ENCODE assay signal across 12 mouse cellular contexts in the genomic region with DNA sequence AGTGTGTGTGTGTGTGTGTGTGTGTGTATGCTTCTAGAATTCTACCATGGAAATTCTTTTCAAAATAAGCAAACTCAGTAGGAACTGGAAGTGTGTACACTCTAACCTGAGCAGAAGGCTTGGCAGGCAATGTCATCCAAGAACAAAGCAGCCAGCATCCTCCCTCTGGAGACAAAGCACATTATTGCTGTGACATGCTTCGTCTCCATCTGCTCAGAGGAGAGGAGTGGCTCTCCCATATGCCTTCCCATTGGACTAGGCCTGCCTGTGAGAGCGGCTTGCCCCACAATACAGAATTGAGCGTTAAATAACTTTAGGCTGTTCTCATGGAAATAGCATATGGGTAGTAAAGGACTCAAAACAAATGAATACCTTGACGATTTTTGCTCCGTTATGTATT.
A peak's percentile ranks its signal among the peaks of the same experiment; 100 is the strongest.
DNase-seq lines count a peak whose midpoint lies in the region; ATAC-seq and TF ChIP-seq lines count a peak whose summit lies in the region.
"Had no signal": no experiment of that assay in that cellular context is flagged by ENCODE, and none has a peak within 500 bp of the region (broad histone marks: within the 10 kb centered on the region; RNA-seq: fewer than 3 reads in every experiment).

No protein-coding gene starts in this region.

- H3K36me3 ChIP-seq in embryonic facial prominence, embryonic 12.5 days = no peaks in the 10 kb centered on the region
- H3K36me3 ChIP-seq in hindbrain, postnatal 0 days (ENCODE audit: insufficient read depth, low read length) = no peaks in the 10 kb centered on the region
- no peaks in the 10 kb centered on the region for H3K36me3 ChIP-seq in midbrain, embryonic 14.5 days (ENCODE audit: control insufficient read depth, insufficient read depth, low read length)
- no peaks in the 10 kb centered on the region for H3K36me3 ChIP-seq in lung, postnatal 0 days (ENCODE audit: insufficient read depth, low read length)
- no peaks in the 10 kb centered on the region for H3K36me3 ChIP-seq in heart, embryonic 10.5 days

- H3K4me1 ChIP-seq in embryonic facial prominence, embryonic 12.5 days = no peaks in the 10 kb centered on the region
- no peaks in the 10 kb centered on the region for H3K4me1 ChIP-seq in hindbrain, postnatal 0 days (ENCODE audit: insufficient read depth, low read length)
- peaks cover 4% of the 10 kb centered on the region; the same call in 1 of the 2 replicates for H3K4me1 ChIP-seq in midbrain, embryonic 14.5 days (ENCODE audit: control insufficient read depth, insufficient read depth, low read length)
- no peaks in the 10 kb centered on the region for H3K4me1 ChIP-seq in lung, postnatal 0 days (ENCODE audit: insufficient read depth, low read depth, low read length)
- H3K4me1 ChIP-seq in heart, embryonic 10.5 days = no peaks in the 10 kb centered on the region

- peak; percentile 47; the same call in 1 of the 2 replicates for ATAC-seq in embryonic facial prominence, embryonic 12.5 days (ENCODE audit: insufficient number of reproducible peaks, insufficient read depth, low FRiP score, low TSS enrichment)
- ATAC-seq in hindbrain, postnatal 0 days = peak; percentile 90
- ATAC-seq in midbrain, embryonic 14.5 days (ENCODE audit: low FRiP score, low TSS enrichment) = peak; percentile 78; the same call in 1 of the 2 replicates
- no peak for ATAC-seq in lung, postnatal 0 days

- WGBS in embryonic facial prominence, embryonic 12.5 days = 82% methylated on average over 5 of the region's 5 CpGs
- WGBS in hindbrain, postnatal 0 days = 27% methylated on average over 5 of the region's 5 CpGs
- WGBS in midbrain, embryonic 14.5 days = 31% methylated on average over 5 of the region's 5 CpGs
- WGBS in lung, postnatal 0 days = 80% methylated on average over 5 of the region's 5 CpGs
- WGBS in heart, embryonic 10.5 days = 87% methylated on average over 5 of the region's 5 CpGs

- peak; percentile 31 to 37 for DNase-seq in cerebellum, adult 18-20 months
- DNase-seq in hindbrain, postnatal 0 days (ENCODE audit: low spot score) = peak; percentile 84
- peak; percentile 68 for DNase-seq in midbrain, embryonic 14.5 days
- no peak for DNase-seq in Muller cell, postnatal 12 days (ENCODE audit: inconsistent ontology term)
- no peak for DNase-seq in ovary, postnatal 36 days (ENCODE audit: low spot score)
- DNase-seq in lung, postnatal 0 days (ENCODE audit: low spot score) = no peak
- DNase-seq in heart, embryonic 10.5 days (ENCODE audit: low spot score) = no peak
- DNase-seq: kidney, adult 18-20 months; spleen, adult 18-20 months; thymus, postnatal 14 days had no signal

- H3K27ac ChIP-seq in embryonic facial prominence, embryonic 12.5 days = no peak overlapping the region
- H3K27ac ChIP-seq in hindbrain, postnatal 0 days = no peak overlapping the region; the same call in 1 of the 2 replicates
- 0 out of 2 replicates have a peak overlapping the region, but pooled peaks have one; percentile 32 for H3K27ac ChIP-seq in midbrain, embryonic 14.5 days (replicated peaks; ENCODE audit: low read depth, low read length)
- no peak overlapping the region for H3K27ac ChIP-seq in lung, postnatal 0 days (ENCODE audit: low read length)
- no peak overlapping the region for H3K27ac ChIP-seq in heart, embryonic 10.5 days

- TF ChIP-seq EP300 in lung, postnatal 0 days (IDR thresholded peaks at IDR 0.05) = no peak

- H3K27me3 ChIP-seq in embryonic facial prominence, embryonic 12.5 days = no peaks in the 10 kb centered on the region
- no peaks in the 10 kb centered on the region for H3K27me3 ChIP-seq in hindbrain, postnatal 0 days (ENCODE audit: insufficient read depth, low read length)
- H3K27me3 ChIP-seq in midbrain, embryonic 14.5 days (ENCODE audit: control insufficient read depth, insufficient read depth, low read length) = no peaks in the 10 kb centered on the region
- no peaks in the 10 kb centered on the region for H3K27me3 ChIP-seq in lung, postnatal 0 days (replicated peaks; ENCODE audit: insufficient read depth, low read length)
- no peaks in the 10 kb centered on the region for H3K27me3 ChIP-seq in heart, embryonic 10.5 days (ENCODE audit: insufficient read depth, poor library complexity, severe bottlenecking)

- H3K9me3 ChIP-seq in embryonic facial prominence, embryonic 12.5 days = no peaks in the 10 kb centered on the region
- no peaks in the 10 kb centered on the region for H3K9me3 ChIP-seq in hindbrain, postnatal 0 days (ENCODE audit: low read length)
- H3K9me3 ChIP-seq in midbrain, embryonic 14.5 days (ENCODE audit: control insufficient read depth, low read length) = no peaks in the 10 kb centered on the region
- no peaks in the 10 kb centered on the region for H3K9me3 ChIP-seq in lung, postnatal 0 days (ENCODE audit: low read length)
- H3K9me3 ChIP-seq in heart, embryonic 10.5 days = no peaks in the 10 kb centered on the region

- H3K4me2 ChIP-seq in embryonic facial prominence, embryonic 12.5 days (replicated peaks) = no peak overlapping the region
- no peak overlapping the region for H3K4me2 ChIP-seq in hindbrain, postnatal 0 days (ENCODE audit: low read depth, low read length)
- H3K4me2 ChIP-seq in midbrain, embryonic 14.5 days (ENCODE audit: low read length) = no peak overlapping the region
- no peak overlapping the region for H3K4me2 ChIP-seq in lung, postnatal 0 days (replicated peaks; ENCODE audit: low read depth, low read length)
- H3K4me2 ChIP-seq: liver, embryonic 11.5 days had no signal

- no peak overlapping the region for H3K9ac ChIP-seq in embryonic facial prominence, embryonic 12.5 days
- no peak overlapping the region for H3K9ac ChIP-seq in hindbrain, postnatal 0 days (replicated peaks; ENCODE audit: low read length)
- H3K9ac ChIP-seq in midbrain, embryonic 14.5 days (replicated peaks; ENCODE audit: low read length) = no peak overlapping the region
- no peak overlapping the region for H3K9ac ChIP-seq in lung, postnatal 0 days (replicated peaks; ENCODE audit: low read depth)

- peak; percentile 27 for TF ChIP-seq CTCF in hindbrain, postnatal 0 days (IDR thresholded peaks at IDR 0.05; ENCODE audit: low read depth)
- no peak for TF ChIP-seq CTCF in lung, postnatal 0 days (IDR thresholded peaks at IDR 0.05)

- no peak overlapping the region for H3K4me3 ChIP-seq in embryonic facial prominence, embryonic 12.5 days
- H3K4me3 ChIP-seq in hindbrain, postnatal 0 days (ENCODE audit: low read length) = no peak overlapping the region
- no peak overlapping the region for H3K4me3 ChIP-seq in midbrain, embryonic 14.5 days (replicated peaks; ENCODE audit: low read depth, low read length)
- no peak overlapping the region for H3K4me3 ChIP-seq in lung, postnatal 0 days (ENCODE audit: low read depth, low read length)
- no peak overlapping the region for H3K4me3 ChIP-seq in heart, embryonic 10.5 days

Comparison
In these comparisons a context has a peak if more than half of its experiments do, and no peak if none do; other contexts are left out.
1. DNase-seq: peak in cerebellum, adult 18-20 months (2 of 2), hindbrain, postnatal 0 days (single experiment) and midbrain, embryonic 14.5 days (single experiment); none in Muller cell, postnatal 12 days (single experiment), ovary, postnatal 36 days (single experiment), lung, postnatal 0 days (single experiment) and heart, embryonic 10.5 days (single experiment).